Mouse (Mus musculus) heart, adult 2 months (tissue): ENCODE measurements at regions not wholly inside any gene's neighbourhood (a gene's known extent, or its start where the extent isn't known, plus 50 kb on each side); places are given as distances from the start of the nearest gene placed in this dataset.
"Not testable (repeated sequence)": the region's sequence is repeated elsewhere in the genome, so short reads cannot be mapped to it uniquely, and the experiment has no call there.

Experiments
- CTCF ChIP-seq: fragments of 200-600 bp; IDR thresholded peaks from 2 replicates; pipeline ENCODE4 v1.8.1; 2022; ENCODE audit warnings: antibody characterized with exemption, mild to moderate bottlenecking, moderate library complexity
- EP300 ChIP-seq: fragments of 200-500 bp; IDR thresholded peaks from 2 replicates; pipeline ENCODE4 v1.6.1; 2011; ENCODE audit warnings: low read depth, low read length, control low read depth; ENCODE audit not compliant: insufficient read depth
- POLR2A ChIP-seq: fragments of 200-500 bp; IDR thresholded peaks from 2 replicates; pipeline ENCODE4 v1.6.1; 2011; ENCODE audit warnings: mild to moderate bottlenecking, low read depth, low read length, control low read depth; ENCODE audit not compliant: insufficient read depth

- not testable (repeated sequence) for TF ChIP-seq CTCF, EP300, POLR2A
Measured at GRCm38 (mm10) chr14:52862491-52862890, 366.9 kb upstream of the Olfr1507 start.
